Mouse (Mus musculus): Measurements from ENCODE around the gene Gm15056. TPM values are rescaled to one million over a fixed set of nuclear protein-coding genes. Genes with fewer than 3 reads are reported as not detected.

The Gm15056 gene
- not detected in 2 replicates for polyA plus RNA-seq (2012; ENCODE audit: insufficient read depth, insufficient read length, missing spikeins)

GRCm38 (mm10) chr8:20902527-20902926 lies at the start of gene Gm15056:
Gm15056 (minus strand) TSS chr8:20902627.
- Histone ChIP-seq H3K4me1 (ENCODE audit: control insufficient read depth, insufficient read depth, insufficient read length, low read length) (no peaks in the 10 kb centered on the region), H3K27ac (replicated peaks; ENCODE audit: low read depth, low read length) (no peak within 1 kb of the TSS), H3K4me3 (ENCODE audit: insufficient read depth, low read depth, low read length) (no peak within 1 kb of the TSS)

DNA sequence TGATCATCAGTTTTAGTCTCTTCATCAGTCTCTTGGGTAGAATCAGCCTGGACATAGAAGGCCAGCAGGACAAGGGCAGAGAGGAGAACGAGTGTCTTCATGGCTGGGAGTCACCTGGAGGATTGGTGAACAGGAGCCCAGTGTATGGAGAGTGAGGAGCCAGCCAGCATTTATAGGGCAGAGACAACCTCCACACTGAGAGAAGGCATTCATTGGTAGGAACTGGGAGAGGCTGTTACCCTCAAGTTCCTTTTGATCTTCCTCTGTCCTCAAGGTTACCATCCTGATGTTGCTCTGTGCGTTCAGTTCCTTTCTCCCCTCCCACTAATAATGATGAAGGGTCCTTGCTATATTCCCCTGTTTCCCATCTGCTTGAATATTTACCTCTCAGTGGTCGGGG lies 42.2 kb upstream of the Gm15056 start, which contains the start of gene AY761185:
AY761185 (minus strand) TSS at position 101 of the 400 bp plus-strand sequence.
- Histone ChIP-seq H3K4me3 (ENCODE audit: insufficient read depth, low read depth, low read length) (no peak within 1 kb of the TSS), H3K27ac (replicated peaks; ENCODE audit: low read depth, low read length) (no peak within 1 kb of the TSS), H3K4me1 (ENCODE audit: control insufficient read depth, insufficient read depth, insufficient read length, low read length) (no peaks in the 10 kb centered on the region)

- Histone ChIP-seq H3K4me1 (ENCODE audit: control insufficient read depth, insufficient read depth, insufficient read length, low read length) (no peaks in the 10 kb centered on the region), H3K4me3 (ENCODE audit: insufficient read depth, low read depth, low read length) (no peak within 1 kb of the TSS), H3K27ac (replicated peaks; ENCODE audit: low read depth, low read length) (no peak within 1 kb of the TSS)
Measured at GRCm38 (mm10) chr8:20921971-20922370, 19.5 kb upstream of the Gm15056 start, which contains the start of gene Gm6040. Gm6040 (minus strand) TSS chr8:20922071.

- no peak overlapping the region for H3K27ac ChIP-seq (replicated peaks; ENCODE audit: low read depth, low read length)
Measured at GRCm38 (mm10) chr8:20912288-20912687, 9.9 kb upstream of the Gm15056 start.

GRCm38 (mm10) chr8:20908256-20908655 lies 5.8 kb upstream of the Gm15056 start:
- H3K4me3 ChIP-seq (ENCODE audit: insufficient read depth, low read depth, low read length) = no peak overlapping the region
- H3K4me1 ChIP-seq (ENCODE audit: control insufficient read depth, insufficient read depth, insufficient read length, low read length) = no peaks in the 10 kb centered on the region
- H3K27ac ChIP-seq (replicated peaks; ENCODE audit: low read depth, low read length) = no peak overlapping the region

More at GRCm38 (mm10) chr8:20912288-20912687, 9.9 kb upstream of the Gm15056 start:
- Histone ChIP-seq H3K4me1 (ENCODE audit: control insufficient read depth, insufficient read depth, insufficient read length, low read length) (no peaks in the 10 kb centered on the region), H3K4me3 (ENCODE audit: insufficient read depth, low read depth, low read length) (no peak overlapping the region)

GRCm38 (mm10) chr8:20907119-20907518 lies 4.7 kb upstream of the Gm15056 start:
- no peaks in the 10 kb centered on the region for H3K4me1 ChIP-seq (ENCODE audit: control insufficient read depth, insufficient read depth, insufficient read length, low read length)
- no peak overlapping the region for H3K4me3 ChIP-seq (ENCODE audit: insufficient read depth, low read depth, low read length)
- no peak overlapping the region for H3K27ac ChIP-seq (replicated peaks; ENCODE audit: low read depth, low read length)

- Histone ChIP-seq H3K4me3 (ENCODE audit: insufficient read depth, low read depth, low read length) (no peak within 1 kb of the TSS), H3K27ac (replicated peaks; ENCODE audit: low read depth, low read length) (no peak within 1 kb of the TSS), H3K4me1 (ENCODE audit: control insufficient read depth, insufficient read depth, insufficient read length, low read length) (no peaks in the 10 kb centered on the region)
Measured at GRCm38 (mm10) chr8:20892369-20892768, 10.1 kb downstream of the Gm15056 start, which contains the start of gene Defb33. Defb33 (plus strand) TSS chr8:20892669.

DNA sequence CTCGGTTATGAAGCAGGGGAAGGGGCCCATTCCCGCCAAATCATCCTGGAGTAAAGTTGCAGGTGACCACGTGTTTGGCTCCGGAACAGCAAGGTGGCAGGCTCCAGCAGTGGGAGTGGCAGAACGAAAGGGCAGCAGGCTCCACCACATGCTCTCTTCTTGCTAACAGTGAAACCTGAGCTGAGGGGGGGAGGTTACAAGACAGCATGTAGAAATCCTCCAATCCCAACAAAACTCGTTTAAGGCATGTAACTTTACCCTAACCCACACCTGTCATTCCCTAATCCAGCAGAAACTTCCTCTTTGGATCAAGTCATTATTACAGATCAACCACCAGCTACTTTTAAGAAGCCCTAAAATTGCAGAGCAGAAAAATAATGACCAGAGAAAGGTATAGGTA lies 27.8 kb downstream of the Gm15056 start:
- Histone ChIP-seq H3K4me3 (ENCODE audit: insufficient read depth, low read depth, low read length) (no peak overlapping the region), H3K4me1 (ENCODE audit: control insufficient read depth, insufficient read depth, insufficient read length, low read length) (no peaks in the 10 kb centered on the region), H3K27ac (replicated peaks; ENCODE audit: low read depth, low read length) (no peak overlapping the region)

Other genes with a start within 250 kb of the Gm15056 start
- gene Defb33, start 10.0 kb downstream of the Gm15056 start, polyA plus RNA-seq (2012; ENCODE audit: insufficient read depth, insufficient read length, missing spikeins) = not detected in 2 replicates
- gene Gm6040, start 19.4 kb upstream of the Gm15056 start, polyA plus RNA-seq (2012; ENCODE audit: insufficient read depth, insufficient read length, missing spikeins) = not detected in 2 replicates
- gene AY761185, start 42.1 kb upstream of the Gm15056 start, polyA plus RNA-seq (2012; ENCODE audit: insufficient read depth, insufficient read length, missing spikeins) = not detected in 2 replicates
- not detected in 2 replicates for gene Defa21, start 122.9 kb upstream of the Gm15056 start, polyA plus RNA-seq (2012; ENCODE audit: insufficient read depth, insufficient read length, missing spikeins)
- not detected in 2 replicates for gene Defa23, start 152.4 kb upstream of the Gm15056 start, polyA plus RNA-seq (2012; ENCODE audit: insufficient read depth, insufficient read length, missing spikeins)
- gene Defa35, start 162.4 kb upstream of the Gm15056 start, polyA plus RNA-seq (2012; ENCODE audit: insufficient read depth, insufficient read length, missing spikeins) = not detected in 2 replicates
- not detected in 2 replicates for gene Defa25, start 181.8 kb upstream of the Gm15056 start, polyA plus RNA-seq (2012; ENCODE audit: insufficient read depth, insufficient read length, missing spikeins)
- gene Gm14851, start 193.4 kb upstream of the Gm15056 start, polyA plus RNA-seq (2012; ENCODE audit: insufficient read depth, insufficient read length, missing spikeins) = not detected in 2 replicates
- not detected in 2 replicates for gene Defa30, start 232.0 kb upstream of the Gm15056 start, polyA plus RNA-seq (2012; ENCODE audit: insufficient read depth, insufficient read length, missing spikeins)

Measured in brown adipose tissue, adult 24 weeks (tissue).